Mouse (Mus musculus): ENCODE measurements around the gene Ctbp1. TPM values are rescaled to one million over a fixed set of nuclear protein-coding genes. Genes with fewer than 3 reads are reported as not detected.

The Ctbp1 gene
- total and polyA plus RNA-seq, 3 experiments: 353 to 595 (median 443) TPM

DNA sequence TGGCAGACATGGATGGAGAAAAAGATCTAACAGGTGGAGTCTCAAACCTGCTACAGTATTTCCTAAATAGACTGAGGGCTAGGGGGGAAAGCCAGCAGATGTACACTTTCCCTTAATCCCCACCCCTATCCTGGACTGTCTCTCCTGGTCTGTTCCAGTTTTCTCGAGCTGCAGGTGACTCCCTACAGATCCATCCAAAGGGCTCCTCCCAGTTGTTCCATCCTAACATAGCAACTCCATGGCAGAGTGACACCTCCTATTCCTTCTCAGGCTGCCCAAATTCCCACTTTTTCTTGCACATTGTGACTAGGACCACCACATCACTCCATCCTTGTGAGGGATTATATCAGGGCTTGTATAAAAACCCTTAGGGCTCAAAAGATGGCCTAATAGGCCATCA, 960 bp upstream of the Ctbp1 start:
- Histone ChIP-seq H3K4me1 (ENCODE audit: control insufficient read depth in 1 of 2, insufficient read depth in 2 of 2, low read length in 2 of 2) (peaks cover 24 to 57% of the 10 kb centered on the region in 2 experiments), H3K27me3 (ENCODE audit: control insufficient read depth in 1 of 2, insufficient read depth in 2 of 2, low read length in 2 of 2) (no peaks in the 10 kb centered on the region), H3K9ac (ENCODE audit: control insufficient read depth, low read depth, low read length, poor library complexity, severe bottlenecking) (peak overlapping the region; percentile 50), H3K27ac (ENCODE audit: control insufficient read depth, low read depth, low read length) (no peak overlapping the region), H3K36me3 (ENCODE audit: control insufficient read depth in 1 of 2, insufficient read depth in 2 of 2, low read length in 2 of 2) (peaks cover 9 to 55% of the 10 kb centered on the region in 2 experiments), H3K79me2 (ENCODE audit: control insufficient read depth, insufficient read depth, low read length, poor library complexity) (peaks cover 38% of the 10 kb centered on the region), H3K9me3 (replicated peaks; ENCODE audit: insufficient read depth, low read length) (no peaks in the 10 kb centered on the region), H3K4me3 (ENCODE audit: control insufficient read depth in 1 of 2, insufficient read depth in 1 of 2, low read depth in 2 of 2, low read length in 2 of 2) (peak overlapping the region; percentile 14 to 96; a peak in 3 of 4 replicates)
- DNase-seq (ENCODE audit: low read depth, low spot score): peak; percentile 34
- no peak for TF ChIP-seq ZNF384 (IDR thresholded peaks at IDR 0.05; ENCODE audit: low read depth, low read length)
- TF ChIP-seq MEF2A (IDR thresholded peaks at IDR 0.05; ENCODE audit: extremely low read depth, insufficient replicate concordance, low read depth, low read length, poor library complexity, severe bottlenecking): no peak
- no peak for TF ChIP-seq SMC3 (IDR thresholded peaks at IDR 0.05; ENCODE audit: low read depth, low read length)
- no peak for TF ChIP-seq MAX (IDR thresholded peaks at IDR 0.05; ENCODE audit: low read length)
- no peak for TF ChIP-seq MXI1 (IDR thresholded peaks at IDR 0.05; ENCODE audit: low read depth, low read length)
- no peak for TF ChIP-seq SIN3A (IDR thresholded peaks at IDR 0.05; ENCODE audit: low read length)
- TF ChIP-seq ETS1 (IDR thresholded peaks at IDR 0.05; ENCODE audit: low read depth, low read length): no peak
- no peak for TF ChIP-seq UBTF (IDR thresholded peaks at IDR 0.05; ENCODE audit: borderline replicate concordance, insufficient read depth, low read depth, low read length)

DNA sequence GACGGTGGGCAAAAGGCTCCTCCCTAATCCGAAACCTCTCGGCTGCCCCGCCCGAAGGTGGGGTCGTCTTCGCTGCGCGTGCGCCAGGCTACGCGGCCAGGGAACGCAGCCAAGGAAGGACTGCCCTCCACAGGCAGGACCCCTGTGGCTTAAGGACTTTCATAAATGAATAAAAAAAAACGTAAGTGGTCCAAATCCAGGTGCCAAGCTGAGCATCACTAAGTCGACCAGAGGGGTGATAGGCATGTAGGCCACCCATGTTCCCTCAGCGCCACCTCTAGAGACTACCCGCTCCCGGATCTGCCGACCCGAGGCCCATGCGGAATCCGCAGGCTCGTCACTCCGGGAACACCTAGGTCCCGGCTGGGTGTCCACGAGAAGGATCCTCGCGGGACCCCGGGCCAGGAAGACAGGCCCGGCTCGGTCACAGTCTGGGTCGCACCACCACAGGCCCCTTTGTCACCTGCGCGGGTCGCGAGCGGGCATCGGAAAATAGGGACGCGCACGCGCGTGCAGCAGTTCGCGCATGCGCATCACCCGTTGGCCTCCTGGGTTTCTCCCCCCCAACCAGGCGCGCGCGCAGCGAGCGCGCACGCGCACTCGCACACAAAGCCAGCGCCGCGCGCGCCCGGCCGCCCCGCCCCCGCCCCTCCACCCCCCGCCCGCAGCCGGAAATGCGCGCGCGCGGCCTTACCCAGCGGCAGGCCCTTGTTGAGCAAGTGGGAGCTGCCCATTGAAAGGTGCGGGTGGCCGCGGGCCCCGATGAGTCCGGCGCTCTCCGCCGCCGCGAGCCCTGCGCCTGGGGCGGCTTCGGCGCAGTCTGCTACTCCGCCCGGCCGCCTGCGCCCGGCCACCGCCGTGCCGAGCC, 475 bp downstream of the Ctbp1 start:
- Histone ChIP-seq H3K27me3 (ENCODE audit: control insufficient read depth in 1 of 2, insufficient read depth in 2 of 2, low read length in 2 of 2) (no peaks in the 10 kb centered on the region), H3K79me2 (ENCODE audit: control insufficient read depth, insufficient read depth, low read length, poor library complexity) (peaks cover 52% of the 10 kb centered on the region), H3K4me3 (ENCODE audit: control insufficient read depth in 1 of 2, insufficient read depth in 1 of 2, low read depth in 2 of 2, low read length in 2 of 2) (peak overlapping the region; percentile 74), H3K9me3 (replicated peaks; ENCODE audit: insufficient read depth, low read length) (no peaks in the 10 kb centered on the region), H3K4me1 (ENCODE audit: control insufficient read depth in 1 of 2, insufficient read depth in 2 of 2, low read length in 2 of 2) (peaks cover 24 to 57% of the 10 kb centered on the region in 2 experiments), H3K9ac (ENCODE audit: control insufficient read depth, low read depth, low read length, poor library complexity, severe bottlenecking) (peak overlapping the region; percentile 94), H3K36me3 (ENCODE audit: control insufficient read depth in 1 of 2, insufficient read depth in 2 of 2, low read length in 2 of 2) (peaks cover 13 to 56% of the 10 kb centered on the region in 2 experiments), H3K27ac (ENCODE audit: control insufficient read depth, low read depth, low read length) (peak overlapping the region; percentile 95)
- peak; percentile 97 for DNase-seq (ENCODE audit: low read depth, low spot score)
- TF ChIP-seq MAX (IDR thresholded peaks at IDR 0.05; ENCODE audit: low read length): peak; percentile 24; the same call in 1 of the 2 replicates
- no peak for TF ChIP-seq TBP (IDR thresholded peaks at IDR 0.05; ENCODE audit: low read depth, low read length)
- no peak for TF ChIP-seq UBTF (IDR thresholded peaks at IDR 0.05; ENCODE audit: borderline replicate concordance, insufficient read depth, low read depth, low read length)
- TF ChIP-seq MXI1 (IDR thresholded peaks at IDR 0.05; ENCODE audit: low read depth, low read length): peak; percentile 71
- TF ChIP-seq TAL1 (IDR thresholded peaks at IDR 0.05; ENCODE audit: low read length): no peak
- TF ChIP-seq GATA1 (IDR thresholded peaks at IDR 0.05; ENCODE audit: low read depth, low read length): no peak
- peak in 2 of 3 experiments; percentile 7 to 12; a peak in 1 of 6 replicates for TF ChIP-seq CTCF (IDR thresholded peaks at IDR 0.05 in 2 of 3, conservative IDR thresholded peaks at IDR 0.05 in 1 of 3; ENCODE audit: control insufficient read depth in 1 of 3, insufficient read depth in 1 of 3, low read depth in 2 of 3, low read length in 3 of 3, poor library complexity in 1 of 3, severe bottlenecking in 1 of 3)
- peak; percentile 71; the same call in 1 of the 2 replicates for TF ChIP-seq CHD1 (IDR thresholded peaks at IDR 0.05; ENCODE audit: low read depth, low read length)
- no peak; the same call in 1 of the 2 replicates for TF ChIP-seq KAT2A (conservative IDR thresholded peaks at IDR 0.05; ENCODE audit: low read depth, low read length)
- TF ChIP-seq POLR2AphosphoS2 (IDR thresholded peaks at IDR 0.05; ENCODE audit: low read length): peak; percentile 94
- TF ChIP-seq MAZ (IDR thresholded peaks at IDR 0.05; ENCODE audit: low read depth, low read length): peak; percentile 12
- no peak; the same call in 1 of the 2 replicates for TF ChIP-seq MYC (IDR thresholded peaks at IDR 0.05; ENCODE audit: low read depth, low read length)
- TF ChIP-seq ZKSCAN1 (IDR thresholded peaks at IDR 0.05; ENCODE audit: low read depth, low read length): no peak
- TF ChIP-seq ETS1 (IDR thresholded peaks at IDR 0.05; ENCODE audit: low read depth, low read length): peak; percentile 8; the same call in 1 of the 2 replicates
- peak; percentile 19; the same call in 1 of the 2 replicates for TF ChIP-seq MEF2A (IDR thresholded peaks at IDR 0.05; ENCODE audit: extremely low read depth, insufficient replicate concordance, low read depth, low read length, poor library complexity, severe bottlenecking)
- no peak for TF ChIP-seq E2F4 (IDR thresholded peaks at IDR 0.05; ENCODE audit: borderline replicate concordance, low read depth, low read length)
- TF ChIP-seq JUND (IDR thresholded peaks at IDR 0.05; ENCODE audit: low read depth, low read length): no peak
- TF ChIP-seq SMC3 (IDR thresholded peaks at IDR 0.05; ENCODE audit: low read depth, low read length): no peak
- TF ChIP-seq CHD2 (IDR thresholded peaks at IDR 0.05; ENCODE audit: low read length): no peak
- peak; percentile 57 for TF ChIP-seq BHLHE40 (IDR thresholded peaks at IDR 0.05; ENCODE audit: borderline replicate concordance, low read depth, low read length)
- peak; percentile 72 for TF ChIP-seq ZMIZ1 (IDR thresholded peaks at IDR 0.05; ENCODE audit: low read depth, low read length)
- peak; percentile 75 for TF ChIP-seq HCFC1 (IDR thresholded peaks at IDR 0.05; ENCODE audit: low read depth, low read length)
- peak; percentile 84 for TF ChIP-seq NRF1 (IDR thresholded peaks at IDR 0.05; ENCODE audit: insufficient read depth, low read depth, low read length, poor library complexity, severe bottlenecking)
- TF ChIP-seq ELF1 (IDR thresholded peaks at IDR 0.05; ENCODE audit: low read depth, low read length): peak; percentile 15; the same call in 1 of the 2 replicates
- TF ChIP-seq EP300 (IDR thresholded peaks at IDR 0.05; ENCODE audit: low read depth in 1 of 2, low read length in 2 of 2): 0 out of 4 replicates have a peak, but pooled peaks of 1 of the 2 experiments have one; percentile 35

Measured in MEL (cell line).